Mouse (Mus musculus) adrenal gland, postnatal 0 days (tissue): ENCODE measurements around the gene Map3k9. TPM values are rescaled to one million over a fixed set of nuclear protein-coding genes. Genes with fewer than 3 reads are reported as not detected.

Source experiments
- polyA plus RNA-seq: library from polyadenylated mRNA; unstranded; fragments of >200 nt; fragmentation: Nextera tagmentation; extraction: Ambion mirVana; gene quantifications from 2 replicates; pipeline ENCODE4 v1.2.1, GENCODE M21; 2015

Map3k9 gene
- 0.76 and 1.7 TPM in 2 replicates for polyA plus RNA-seq

DNA sequence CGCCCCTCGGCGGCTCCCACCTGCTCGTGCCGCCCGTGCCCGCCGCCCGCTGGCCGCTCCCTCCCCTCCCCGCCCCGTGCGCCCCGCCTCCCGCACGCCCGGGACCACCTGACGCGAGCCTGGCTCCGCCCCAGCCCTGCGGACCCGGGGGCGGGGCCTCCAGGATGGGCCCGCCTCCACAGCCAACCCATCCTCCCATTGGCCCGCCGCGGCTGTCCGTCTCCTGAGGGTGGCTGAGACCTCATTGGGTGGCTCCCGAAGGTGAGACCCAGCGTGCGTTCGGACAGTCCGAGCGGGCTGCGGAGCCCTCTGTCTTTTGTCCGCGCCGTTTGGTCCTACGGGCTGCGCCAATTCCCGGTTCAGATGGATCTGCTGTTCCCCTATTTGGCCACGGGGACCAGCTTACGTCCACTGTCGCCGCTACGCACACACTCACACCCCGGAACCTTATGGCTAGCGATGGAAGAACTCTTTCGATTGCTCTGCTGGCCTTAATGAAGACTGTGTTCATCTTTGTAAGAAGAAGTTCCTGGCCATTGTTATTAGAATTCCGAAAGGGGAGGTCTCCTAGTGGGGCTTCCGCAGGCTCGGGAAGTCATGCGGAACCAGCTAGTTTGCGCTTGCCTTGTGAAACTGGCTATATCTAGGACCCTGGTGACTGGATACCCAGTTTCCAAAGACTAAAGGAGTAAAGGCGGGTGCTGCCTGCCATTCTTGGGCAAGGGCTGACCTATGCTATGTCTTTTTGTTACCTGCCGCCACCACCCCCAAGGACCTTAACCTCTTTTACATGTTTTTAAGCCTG lies at the start of gene Map3k9:
Map3k9 (minus strand) TSS at position 71 of the 805 bp plus-strand sequence.

Other genes with a start within 250 kb of the Map3k9 start
- gene Gm20498, start 248.3 kb downstream of the Map3k9 start, polyA plus RNA-seq, result 32.5 and 37.2 TPM in 2 replicates
- gene Synj2bp, start 248.3 kb downstream of the Map3k9 start, polyA plus RNA-seq, result 20.6 and 25.2 TPM in 2 replicates
- 0.12 and 0.58 TPM in 2 replicates for gene Adam21, start 212.7 kb downstream of the Map3k9 start, polyA plus RNA-seq
- gene Med6, start 186.2 kb downstream of the Map3k9 start, polyA plus RNA-seq, result 69.3 and 96.5 TPM in 2 replicates
- 2.2 and 5.2 TPM in 2 replicates for gene Ttc9, start 149.9 kb downstream of the Map3k9 start, polyA plus RNA-seq
- 5.1 and 7.5 TPM in 2 replicates for gene Pcnx, start 78.8 kb upstream of the Map3k9 start, polyA plus RNA-seq